Comparison of ENCODE assay signal across 8 mouse cellular contexts in genomic region chr10:100588524-100588923, GRCm38 (mm10). TPM values are rescaled to one million over a fixed set of nuclear protein-coding genes. Genes with fewer than 3 reads are reported as not detected.
DNase-seq lines count a peak whose midpoint lies in the region; ATAC-seq and TF ChIP-seq lines count a peak whose summit lies in the region.

No protein-coding gene starts in this region.

- H3K4me3 ChIP-seq in heart, embryonic 14.5 days (ENCODE audit: control insufficient read depth in 1 of 2, insufficient read depth in 1 of 2, low read depth in 1 of 2, low read length in 2 of 2), result peak overlapping the region; percentile 78 to 98
- H3K4me3 ChIP-seq in bone marrow, adult 2 months (replicated peaks; ENCODE audit: control insufficient read depth, low read depth, low read length), result peak overlapping the region; percentile 98
- H3K4me3 ChIP-seq in hindbrain, embryonic 13.5 days, result peak overlapping the region; percentile 77
- peak overlapping the region; percentile 73 for H3K4me3 ChIP-seq in midbrain, embryonic 12.5 days

- H3K27ac ChIP-seq in heart, embryonic 14.5 days (replicated peaks in 1 of 2; ENCODE audit: control insufficient read depth in 1 of 2, insufficient read depth in 1 of 2, low read depth in 2 of 2, low read length in 2 of 2), result peak overlapping the region; percentile 55 to 64; a peak in 2 of 4 replicates
- 0 out of 2 replicates have a peak overlapping the region, but pooled peaks have one; percentile 57 for H3K27ac ChIP-seq in bone marrow, adult 2 months (ENCODE audit: control insufficient read depth, insufficient read depth, low read depth, low read length, poor library complexity)
- peak overlapping the region; percentile 87 for H3K27ac ChIP-seq in hindbrain, embryonic 13.5 days
- H3K27ac ChIP-seq in midbrain, embryonic 12.5 days (replicated peaks), result peak overlapping the region; percentile 63; the same call in 1 of the 2 replicates

- DNase-seq in heart, postnatal 4 days, result no peak
- DNase-seq in cerebellum, postnatal 14 days, result no peak
- no peak for DNase-seq in embryo, embryonic 9.5 days (ENCODE audit: extremely low spot score)
- DNase-seq in MN1 (ENCODE audit: low spot score), result no peak

- peak overlapping the region; percentile 79 for H3K4me2 ChIP-seq in heart, embryonic 14.5 days (ENCODE audit: low read length)
- H3K4me2 ChIP-seq in hindbrain, embryonic 13.5 days, result peak overlapping the region; percentile 71
- peak overlapping the region; percentile 60 for H3K4me2 ChIP-seq in midbrain, embryonic 12.5 days (replicated peaks)

- WGBS in heart, embryonic 14.5 days, result 40% methylated on average over 7 of the region's 7 CpGs
- 25% methylated on average over 7 of the region's 7 CpGs for WGBS in bone marrow, adult 2 months
- WGBS in hindbrain, embryonic 13.5 days, result 52% methylated on average over 7 of the region's 7 CpGs
- 47% methylated on average over 7 of the region's 7 CpGs for WGBS in midbrain, embryonic 12.5 days

- H3K27me3 ChIP-seq in heart, embryonic 14.5 days (ENCODE audit: control insufficient read depth, insufficient read depth, low read length), result no peaks in the 10 kb centered on the region
- H3K27me3 ChIP-seq in hindbrain, embryonic 13.5 days, result no peaks in the 10 kb centered on the region
- H3K27me3 ChIP-seq in midbrain, embryonic 12.5 days, result no peaks in the 10 kb centered on the region

- no peak for ATAC-seq in heart, embryonic 14.5 days (ENCODE audit: insufficient number of reproducible peaks, insufficient read depth, low FRiP score, low read depth)
- no peak; the same call in 1 of the 2 replicates for ATAC-seq in hindbrain, embryonic 13.5 days (ENCODE audit: low FRiP score)
- ATAC-seq in midbrain, embryonic 12.5 days (ENCODE audit: low FRiP score, low read depth), result no peak; the same call in none of the 2 replicates

- no peaks in the 10 kb centered on the region for H3K9me3 ChIP-seq in heart, embryonic 14.5 days (ENCODE audit: control insufficient read depth, low read length)
- H3K9me3 ChIP-seq in hindbrain, embryonic 13.5 days, result no peaks in the 10 kb centered on the region
- no peaks in the 10 kb centered on the region for H3K9me3 ChIP-seq in midbrain, embryonic 12.5 days

- 0 out of 4 replicates have a peak, but pooled peaks cover 0 to 4% of the 10 kb centered on the region in 2 experiments for H3K4me1 ChIP-seq in heart, embryonic 14.5 days (ENCODE audit: control insufficient read depth in 2 of 2, insufficient read depth in 2 of 2, low read length in 2 of 2)
- no peaks in the 10 kb centered on the region for H3K4me1 ChIP-seq in bone marrow, adult 2 months (ENCODE audit: control insufficient read depth, insufficient read depth, low read length)
- H3K4me1 ChIP-seq in hindbrain, embryonic 13.5 days (replicated peaks), result peaks cover 14% of the 10 kb centered on the region
- peaks cover 7% of the 10 kb centered on the region for H3K4me1 ChIP-seq in midbrain, embryonic 12.5 days

- H3K9ac ChIP-seq in heart, embryonic 14.5 days (ENCODE audit: low read length), result peak overlapping the region; percentile 83
- H3K9ac ChIP-seq in hindbrain, embryonic 13.5 days, result peak overlapping the region; percentile 87
- H3K9ac ChIP-seq in midbrain, embryonic 12.5 days (replicated peaks), result peak overlapping the region; percentile 71

- TF ChIP-seq CTCF in bone marrow, adult 2 months (IDR thresholded peaks at IDR 0.05; ENCODE audit: control insufficient read depth, insufficient read depth, low read length), result no peak

- TF ChIP-seq POLR2A in bone marrow, adult 2 months (IDR thresholded peaks at IDR 0.05; ENCODE audit: borderline replicate concordance, control insufficient read depth, low read depth, low read length), result no peak

- H3K36me3 ChIP-seq in heart, embryonic 14.5 days (ENCODE audit: control insufficient read depth, insufficient read depth, low read length), result no peaks in the 10 kb centered on the region
- H3K36me3 ChIP-seq in hindbrain, embryonic 13.5 days, result peaks cover 6% of the 10 kb centered on the region
- H3K36me3 ChIP-seq in midbrain, embryonic 12.5 days, result no peaks in the 10 kb centered on the region

RNA-seq across cellular contexts. Expression of gene 4930430F08Rik, which starts 1.7 kb away (rescaled TPM):
- 5.8 and 9.7 TPM in 2 replicates for polyA plus RNA-seq in heart, embryonic 14.5 days (2014; fragmentation: Nextera tagmentation; extraction: Ambion mirVana)
- total RNA-seq in heart, postnatal 4 days (2021), result 1 to 10 TPM; 4.3 to 4.5 TPM
- polyA plus RNA-seq in bone marrow, adult 2 months (2011; ENCODE audit: insufficient read depth, insufficient read length, low replicate concordance, missing spikeins), result 3.5 and 6.5 TPM in 2 replicates
- polyA plus RNA-seq in hindbrain, embryonic 13.5 days (2015; fragmentation: Nextera tagmentation; extraction: Ambion mirVana), result 10.8 and 14.5 TPM in 2 replicates
- polyA plus RNA-seq in midbrain, embryonic 12.5 days (2016; fragmentation: Nextera tagmentation; extraction: Ambion mirVana), result 10.5 and 12.7 TPM in 2 replicates

RNA-seq across cellular contexts. Expression of gene 1700017N19Rik, which starts 1.8 kb away (rescaled TPM):
- not detected in 2 replicates for polyA plus RNA-seq in heart, embryonic 14.5 days (2014; fragmentation: Nextera tagmentation; extraction: Ambion mirVana)
- not detected for total RNA-seq in heart, postnatal 4 days (2021)
- polyA plus RNA-seq in bone marrow, adult 2 months (2011; ENCODE audit: insufficient read depth, insufficient read length, low replicate concordance, missing spikeins), result not detected in 2 replicates
- 0.14 TPM in 1 of 2 replicates, not detected in the other for polyA plus RNA-seq in hindbrain, embryonic 13.5 days (2015; fragmentation: Nextera tagmentation; extraction: Ambion mirVana)
- not detected in 2 replicates for polyA plus RNA-seq in midbrain, embryonic 12.5 days (2016; fragmentation: Nextera tagmentation; extraction: Ambion mirVana)
